Mouse (Mus musculus) forebrain, embryonic 11.5 days (tissue): ENCODE measurements around the gene Slc9a2. TPM values are rescaled to one million over a fixed set of nuclear protein-coding genes. Genes with fewer than 3 reads are reported as not detected.

ENCODE experiments used
- ATAC-seq: fragments of 200-750 bp; cut with Nextera tagmentation; replicated peaks from 2 replicates; pipeline ENCODE4 v1.8.0; 2017; ENCODE audit warnings: moderate TSS enrichment; ENCODE audit not compliant: low FRiP score
- DNase-seq: peaks from one replicate; pipeline ENCODE4 v3.0.0-alpha.2; 2017; ENCODE audit warnings: low spot score
- H3K27ac ChIP-seq: fragments of 300-500 bp; sonication (generic); 2 replicates; pipeline ENCODE4 v1.5.1; 2014; ENCODE audit warnings: low read depth, low read length
- H3K27me3 ChIP-seq: fragments of 300-500 bp; sonication (generic); 2 replicates; pipeline ENCODE4 v1.6.1; 2014; ENCODE audit warnings: mild to moderate bottlenecking, low read length, mixed read lengths; ENCODE audit not compliant: control insufficient read depth, insufficient read depth
- H3K36me3 ChIP-seq: fragments of 300-500 bp; sonication (generic); 2 replicates; pipeline ENCODE4 v1.6.1; 2014; ENCODE audit warnings: mild to moderate bottlenecking, low read length, moderate library complexity, mixed read lengths; ENCODE audit not compliant: control insufficient read depth, insufficient read depth
- H3K4me1 ChIP-seq: fragments of 300-500 bp; sonication (generic); replicated peaks from 2 replicates; pipeline ENCODE4 v1.6.1; 2014; ENCODE audit warnings: low read length, mixed read lengths; ENCODE audit not compliant: control insufficient read depth, insufficient read depth
- H3K4me2 ChIP-seq: fragments of 300-500 bp; sonication (generic); 2 replicates; pipeline ENCODE4 v1.6.1; 2014; ENCODE audit warnings: low read depth, mild to moderate bottlenecking, low read length, moderate library complexity, mixed read lengths; ENCODE audit not compliant: severe bottlenecking
- H3K4me3 ChIP-seq: fragments of 300-500 bp; sonication (generic); 2 replicates; pipeline ENCODE4 v1.5.1; 2014; ENCODE audit warnings: low read depth, low read length
- H3K9ac ChIP-seq: fragments of 300-500 bp; sonication (generic); 2 replicates; pipeline ENCODE4 v1.6.1; 2014; ENCODE audit warnings: low read length
- H3K9me3 ChIP-seq: fragments of 300-500 bp; sonication (generic); 2 replicates; pipeline ENCODE4 v1.6.1; 2016; ENCODE audit warnings: low read length, mixed read lengths; ENCODE audit not compliant: control insufficient read depth
- WGBS: fragments of 180-500 bp; shearing (Covaris S2); extraction: QIAGEN DNeasy Blood & Tissue Kit; methylation state at CpG from one replicate; pipeline ENCODE4 v1.1.7; 2014; 5-methylcytosine and 5-hydroxymethylcytosine counted together
- polyA plus RNA-seq: library from polyadenylated mRNA; unstranded; fragments of >200 nt; fragmentation: Nextera tagmentation; extraction: Ambion mirVana; gene quantifications from 2 replicates; pipeline ENCODE4 v1.2.1, GENCODE M21; 2014

Gene Slc9a2
- polyA plus RNA-seq, 1 experiment from 2014 or later, result not detected

- Histone ChIP-seq H3K36me3 (no peaks in the 10 kb centered on the region), H3K27ac (no peak overlapping the region), H3K4me2 (no peak overlapping the region), H3K4me3 (no peak overlapping the region), H3K27me3 (no peaks in the 10 kb centered on the region), H3K9ac (no peak overlapping the region), H3K4me1 (peaks cover 3% of the 10 kb centered on the region; the same call in 1 of the 2 replicates), H3K9me3 (no peaks in the 10 kb centered on the region)
- no peak for DNase-seq
- WGBS, result 88% methylated on average over 11 of the region's 11 CpGs
- ATAC-seq, result no peak
Measured at GRCm38 (mm10) chr1:40785876-40786445, 105.6 kb downstream of the Slc9a2 start.

GRCm38 (mm10) chr1:40788956-40789355, 108.6 kb downstream of the Slc9a2 start:
- Histone ChIP-seq H3K9ac (no peak overlapping the region), H3K27ac (no peak overlapping the region), H3K4me2 (no peak overlapping the region), H3K27me3 (no peaks in the 10 kb centered on the region), H3K9me3 (no peaks in the 10 kb centered on the region), H3K4me3 (no peak overlapping the region), H3K4me1 (peaks cover 3% of the 10 kb centered on the region; the same call in 1 of the 2 replicates), H3K36me3 (no peaks in the 10 kb centered on the region)
- ATAC-seq (no peak), DNase-seq (no peak)
- WGBS, result 91% methylated on average over 6 of the region's 6 CpGs

- Histone ChIP-seq H3K36me3 (no peaks in the 10 kb centered on the region), H3K4me2 (peak overlapping the region; percentile 74), H3K27me3 (no peaks in the 10 kb centered on the region), H3K4me1 (peaks cover 3% of the 10 kb centered on the region; the same call in 1 of the 2 replicates), H3K27ac (no peak overlapping the region), H3K9me3 (no peaks in the 10 kb centered on the region), H3K4me3 (peak overlapping the region; percentile 54), H3K9ac (peak overlapping the region; percentile 59)
- ATAC-seq, result peak; percentile 81
- DNase-seq, result no peak
- 17% methylated on average over 5 of the region's 5 CpGs for WGBS
Measured at GRCm38 (mm10) chr1:40789666-40790233, 109.4 kb downstream of the Slc9a2 start.

GRCm38 (mm10) chr1:40790324-40791141, 110.2 kb downstream of the Slc9a2 start, which contains the start of gene Mfsd9:
TSS of gene Mfsd9 (minus strand) at chr1:40790687.
- Histone ChIP-seq H3K27ac (no peak within 1 kb of the TSS), H3K36me3 (no peaks in the 10 kb centered on the region), H3K9ac (peak within 1 kb of the TSS; percentile 59)

GRCm38 (mm10) chr1:40795508-40795907, 115.1 kb downstream of the Slc9a2 start:
- no peaks in the 10 kb centered on the region for H3K27me3 ChIP-seq
- 96% methylated on average over 1 of the region's 1 CpGs for WGBS

More at GRCm38 (mm10) chr1:40790324-40791141, 110.2 kb downstream of the Slc9a2 start, which contains the start of gene Mfsd9:
- H3K4me3 ChIP-seq, result peak within 1 kb of the TSS; percentile 54
- ATAC-seq (peak; percentile 90), DNase-seq (peak; percentile 97)
- peak within 1 kb of the TSS; percentile 74 for H3K4me2 ChIP-seq
- H3K9me3 ChIP-seq, result no peaks in the 10 kb centered on the region
- WGBS, result 5% methylated on average over 38 of the region's 38 CpGs
- H3K27me3 ChIP-seq, result no peaks in the 10 kb centered on the region
- peaks cover 3% of the 10 kb centered on the region; the same call in 1 of the 2 replicates for H3K4me1 ChIP-seq

GRCm38 (mm10) chr1:40797348-40797747, 117.0 kb downstream of the Slc9a2 start:
- Histone ChIP-seq H3K4me1 (no peaks in the 10 kb centered on the region), H3K36me3 (no peaks in the 10 kb centered on the region), H3K9me3 (no peaks in the 10 kb centered on the region), H3K27me3 (no peaks in the 10 kb centered on the region), H3K9ac (no peak overlapping the region), H3K27ac (no peak overlapping the region), H3K4me3 (no peak overlapping the region), H3K4me2 (no peak overlapping the region)
- no peak; the same call in 1 of the 2 replicates for ATAC-seq
- WGBS, result 13% methylated on average over 5 of the region's 5 CpGs
- peak; percentile 76 for DNase-seq

More at GRCm38 (mm10) chr1:40795508-40795907, 115.1 kb downstream of the Slc9a2 start:
- Histone ChIP-seq H3K9ac (no peak overlapping the region), H3K4me1 (no peaks in the 10 kb centered on the region; the same call in 1 of the 2 replicates), H3K4me3 (no peak overlapping the region), H3K4me2 (no peak overlapping the region), H3K9me3 (no peaks in the 10 kb centered on the region), H3K27ac (no peak overlapping the region), H3K36me3 (no peaks in the 10 kb centered on the region)
- DNase-seq (no peak), ATAC-seq (no peak)

- Histone ChIP-seq H3K27ac (no peak overlapping the region), H3K9ac (no peak overlapping the region), H3K27me3 (no peaks in the 10 kb centered on the region), H3K9me3 (no peaks in the 10 kb centered on the region), H3K4me1 (no peaks in the 10 kb centered on the region), H3K4me2 (no peak overlapping the region), H3K4me3 (no peak overlapping the region), H3K36me3 (no peaks in the 10 kb centered on the region)
- DNase-seq (no peak), ATAC-seq (no peak)
- WGBS, result 91% methylated on average over 8 of the region's 8 CpGs
Measured at GRCm38 (mm10) chr1:40799121-40799520, 118.7 kb downstream of the Slc9a2 start.

- H3K27me3 ChIP-seq, result no peaks in the 10 kb centered on the region
- no peak for DNase-seq
- no peak overlapping the region for H3K9ac ChIP-seq
- no peaks in the 10 kb centered on the region for H3K36me3 ChIP-seq
- H3K4me1 ChIP-seq, result no peaks in the 10 kb centered on the region
- H3K27ac ChIP-seq, result no peak overlapping the region
- H3K4me2 ChIP-seq, result no peak overlapping the region
- no peaks in the 10 kb centered on the region for H3K9me3 ChIP-seq
- WGBS, result 86% methylated on average over 5 of the region's 5 CpGs
- no peak for ATAC-seq
- no peak overlapping the region for H3K4me3 ChIP-seq
Measured at GRCm38 (mm10) chr1:40800908-40801307, 120.5 kb downstream of the Slc9a2 start.
